Mouse (Mus musculus) spleen, adult 2 months (tissue): ENCODE data around the gene Csnk2b. TPM values are rescaled to one million over a fixed set of nuclear protein-coding genes. Genes with fewer than 3 reads are reported as not detected.

Experiments
- DNase-seq, 2 experiments: peaks; one replicate each; pipeline versions ENCODE4 v3.0.0 to v3.0.0-alpha.2; 2012 to 2021; ENCODE audit warnings: low spot score in 2 of 2, low read depth in 1 of 2
- H3K27ac ChIP-seq: fragments of 200-500 bp; 2 replicates; pipeline ENCODE4 v1.5.1; 2012; ENCODE audit warnings: low read length, inconsistent platforms; ENCODE audit not compliant: insufficient read depth
- H3K27me3 ChIP-seq: fragments of 200-500 bp; 2 replicates; pipeline ENCODE4 v1.6.1; 2012; ENCODE audit warnings: mild to moderate bottlenecking, moderate library complexity, low read length, inconsistent platforms; ENCODE audit not compliant: control insufficient read depth, insufficient read depth
- H3K36me3 ChIP-seq: fragments of 200-500 bp; 2 replicates; pipeline ENCODE4 v1.6.1; 2012; ENCODE audit warnings: mild to moderate bottlenecking, low read length, inconsistent platforms; ENCODE audit not compliant: control insufficient read depth, insufficient read depth
- H3K4me1 ChIP-seq: fragments of 200-500 bp; 2 replicates; pipeline ENCODE4 v1.6.1; 2011; ENCODE audit warnings: inconsistent platforms; ENCODE audit not compliant: control insufficient read depth, insufficient read depth, insufficient read length
- H3K4me3 ChIP-seq: fragments of 200-500 bp; 2 replicates; pipeline ENCODE4 v1.5.1; 2011; ENCODE audit warnings: mild to moderate bottlenecking, inconsistent platforms; ENCODE audit not compliant: insufficient read depth, insufficient read length; ENCODE audit errors: extremely low read depth
- CTCF ChIP-seq: fragments of 200-500 bp; IDR thresholded peaks from 2 replicates; pipeline ENCODE4 v1.5.1; 2011; ENCODE audit warnings: mild to moderate bottlenecking, inconsistent platforms; ENCODE audit not compliant: insufficient read depth, insufficient read length, insufficient replicate concordance; ENCODE audit errors: extremely low read depth
- POLR2A ChIP-seq: fragments of 200-500 bp; IDR thresholded peaks from 2 replicates; pipeline ENCODE4 v1.6.1; 2011; ENCODE audit warnings: low read depth, low read length, inconsistent platforms
- WGBS: fragments of 180-500 bp; shearing (Covaris S2); methylation state at CpG from one replicate; pipeline ENCODE4 v1.1.7; 2018; 5-methylcytosine and 5-hydroxymethylcytosine counted together
- polyA plus RNA-seq: library from polyadenylated mRNA; depleted of rRNA; stranded (reverse); fragments of >200 nt; gene quantifications from 2 replicates; pipeline ENCODE4 v1.2.3, GENCODE M21; 2012

The Csnk2b gene
- polyA plus RNA-seq, 1 experiment, result 176 TPM

DNA sequence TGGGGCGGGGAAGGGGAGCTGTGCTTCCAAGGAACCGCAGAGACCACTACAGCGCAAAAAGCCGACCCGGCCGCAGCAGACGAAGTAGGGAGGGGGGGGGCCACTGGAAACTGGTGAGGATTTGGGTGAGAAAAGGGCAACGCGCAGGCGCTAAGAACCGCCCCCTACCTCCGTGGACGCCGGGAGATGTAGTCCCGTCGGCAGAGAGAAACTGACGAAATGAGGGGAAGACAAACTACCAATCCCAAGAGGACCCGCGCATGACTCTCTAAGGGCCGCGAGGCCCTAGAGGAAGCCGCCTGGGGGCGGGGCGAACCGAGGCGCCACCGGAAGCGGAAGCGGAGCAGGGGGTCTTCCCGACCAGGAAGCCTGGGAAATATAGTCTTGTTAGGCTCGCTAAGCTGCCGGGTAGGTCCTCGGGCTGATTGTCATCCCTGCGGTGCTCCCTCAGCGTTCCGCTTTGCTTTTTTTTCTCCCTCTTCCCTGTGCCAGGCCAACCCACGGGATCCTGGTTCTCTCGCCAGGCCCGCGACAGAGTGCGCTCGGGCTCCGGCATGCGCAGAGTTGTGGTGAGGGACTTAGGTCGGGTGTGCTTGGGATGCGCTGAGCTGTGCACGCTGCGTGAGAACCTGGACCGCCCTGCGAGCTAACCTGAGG is 582 bp downstream of the Csnk2b start, which contains the start of gene Gpank1:
Gene Gpank1, plus strand, starts transcription at position 313 of the 657 bp plus-strand sequence.
- Histone ChIP-seq H3K4me1 (peaks cover 8% of the 10 kb centered on the region), H3K27me3 (no peaks in the 10 kb centered on the region), H3K27ac (peak within 1 kb of the TSS; percentile 79), H3K4me3 (peak within 1 kb of the TSS; percentile 99), H3K36me3 (peaks cover 21% of the 10 kb centered on the region)
- peak; percentile 96 to 97 for DNase-seq
- TF ChIP-seq CTCF (no peak), POLR2A (peak; percentile 34; the same call in 1 of the 2 replicates)
- WGBS, result under 1% methylated on average over 49 of the region's 50 CpGs

DNA sequence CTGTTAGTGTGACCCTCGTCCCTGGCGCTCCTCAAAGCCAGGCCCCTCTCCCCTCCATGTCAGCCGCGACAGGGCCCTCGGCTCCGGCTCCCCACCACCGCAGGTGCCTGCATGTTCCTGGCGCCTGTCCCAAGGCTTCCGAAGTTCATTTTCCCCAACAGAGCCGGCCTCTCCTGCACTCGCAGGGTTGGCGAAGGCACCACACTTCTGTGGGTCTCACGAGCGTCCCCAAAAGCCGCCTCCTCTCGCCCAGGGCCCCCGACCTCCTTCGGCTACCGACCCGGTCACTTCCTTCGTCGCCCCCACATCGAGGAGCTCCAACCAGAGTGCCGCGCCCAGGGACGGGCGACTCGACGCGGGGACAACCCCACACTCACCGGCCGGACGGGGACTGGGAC is 1.1 kb downstream of the Csnk2b start:
- Histone ChIP-seq H3K27me3 (no peaks in the 10 kb centered on the region), H3K27ac (peak overlapping the region; percentile 76), H3K4me1 (peaks cover 8% of the 10 kb centered on the region), H3K4me3 (peak overlapping the region; percentile 99), H3K36me3 (peaks cover 23% of the 10 kb centered on the region)
- TF ChIP-seq POLR2A (no peak), CTCF (no peak)
- under 1% methylated on average over 33 of the region's 33 CpGs for WGBS
- no peak for DNase-seq

- peak in 1 of 2 experiments; percentile 46 for DNase-seq
- no peak within 1 kb of the TSS for H3K4me3 ChIP-seq
- H3K27me3 ChIP-seq, result no peaks in the 10 kb centered on the region
- no peak within 1 kb of the TSS for H3K27ac ChIP-seq
- TF ChIP-seq POLR2A (no peak), CTCF (peak; percentile 43; the same call in 1 of the 2 replicates)
- peaks cover 2% of the 10 kb centered on the region; the same call in 1 of the 2 replicates for H3K4me1 ChIP-seq
- 76% methylated on average over 8 of the region's 8 CpGs for WGBS
- H3K36me3 ChIP-seq, result peaks cover 18% of the 10 kb centered on the region
These were observed 6.5 kb downstream of the Csnk2b start, which contains the start of gene Ly6g5b for GRCm38 (mm10) chr17:35115046-35116019. Ly6g5b (minus strand) TSS chr17:35115428.

DNA sequence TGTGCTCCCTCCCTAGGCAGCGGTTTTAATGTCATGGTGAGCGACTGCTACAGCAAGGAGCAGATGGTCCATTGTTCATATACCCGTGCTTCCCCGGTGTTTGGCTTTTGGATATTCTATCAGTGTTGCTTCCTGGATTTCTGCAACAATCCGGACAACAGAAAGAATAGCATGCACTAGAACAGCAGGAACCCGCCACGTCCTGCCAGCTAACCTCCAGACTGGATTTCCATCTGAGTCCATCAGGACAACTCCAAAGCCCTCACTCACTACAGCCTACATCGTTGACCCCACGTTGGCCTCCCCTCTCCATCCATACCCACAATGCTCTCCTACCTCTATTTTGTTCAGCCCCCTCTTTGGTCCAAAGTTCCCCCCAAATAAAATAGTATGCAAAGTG is 10.1 kb downstream of the Csnk2b start:
- H3K27me3 ChIP-seq, result no peaks in the 10 kb centered on the region
- no peaks in the 10 kb centered on the region; the same call in 1 of the 2 replicates for H3K4me1 ChIP-seq
- no peak for DNase-seq
- TF ChIP-seq POLR2A (no peak), CTCF (no peak)
- WGBS, result 85% methylated on average over 9 of the region's 9 CpGs
- no peak overlapping the region for H3K27ac ChIP-seq
- peaks cover 6% of the 10 kb centered on the region for H3K36me3 ChIP-seq
- no peak overlapping the region for H3K4me3 ChIP-seq

DNA sequence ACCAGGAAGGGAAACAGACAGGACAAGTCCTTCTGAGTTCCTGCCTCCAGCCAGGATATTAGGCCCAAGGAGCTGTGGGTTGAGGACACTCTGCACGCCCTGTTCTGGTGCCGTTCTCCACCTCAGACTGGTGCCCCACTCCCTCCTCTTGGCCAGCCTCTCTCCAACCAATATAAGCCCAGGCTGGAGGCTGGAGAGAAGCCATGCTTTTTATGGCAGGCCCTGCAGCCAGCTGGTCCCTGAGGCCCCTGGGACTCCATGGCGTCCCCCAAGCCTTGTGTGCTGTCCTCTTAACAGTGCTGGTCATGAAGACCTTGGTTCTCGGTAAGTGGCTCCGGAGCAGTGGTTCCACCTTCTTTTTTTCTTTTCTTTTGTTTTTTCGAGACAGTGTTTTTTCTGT is 13.8 kb downstream of the Csnk2b start, which contains the start of gene Ly6g5c:
Gene Ly6g5c, plus strand, starts transcription at position 183 of the 400 bp plus-strand sequence.
- Histone ChIP-seq H3K27me3 (no peaks in the 10 kb centered on the region), H3K27ac (no peak within 1 kb of the TSS), H3K4me3 (no peak within 1 kb of the TSS), H3K36me3 (no peaks in the 10 kb centered on the region; the same call in 1 of the 2 replicates), H3K4me1 (no peaks in the 10 kb centered on the region)
- TF ChIP-seq CTCF (no peak), POLR2A (no peak)
- no peak for DNase-seq
- WGBS, result 88% methylated on average over 6 of the region's 6 CpGs

- H3K27ac ChIP-seq, result no peak overlapping the region
- H3K4me1 ChIP-seq, result no peaks in the 10 kb centered on the region
- no peak for TF ChIP-seq CTCF
- WGBS, result 86% methylated on average over 3 of the region's 3 CpGs
- peaks cover 9% of the 10 kb centered on the region for H3K36me3 ChIP-seq
- H3K27me3 ChIP-seq, result no peaks in the 10 kb centered on the region
- no peak for DNase-seq
- no peak overlapping the region for H3K4me3 ChIP-seq
These were observed 15.3 kb downstream of the Csnk2b start for GRCm38 (mm10) chr17:35106522-35106921.
